Mouse (Mus musculus) thymus, postnatal 36 days (tissue): ENCODE data around the gene Gm5797.
"Not testable (repeated sequence)": the region's sequence is repeated elsewhere in the genome, so short reads cannot be mapped to it uniquely, and the experiment has no call there.

ENCODE experiments used
- DNase-seq, 2 experiments: peaks; one replicate each; pipeline ENCODE4 v3.0.0; 2022; ENCODE audit warnings: mixed read lengths in 2 of 2

The Gm5797 gene

DNA sequence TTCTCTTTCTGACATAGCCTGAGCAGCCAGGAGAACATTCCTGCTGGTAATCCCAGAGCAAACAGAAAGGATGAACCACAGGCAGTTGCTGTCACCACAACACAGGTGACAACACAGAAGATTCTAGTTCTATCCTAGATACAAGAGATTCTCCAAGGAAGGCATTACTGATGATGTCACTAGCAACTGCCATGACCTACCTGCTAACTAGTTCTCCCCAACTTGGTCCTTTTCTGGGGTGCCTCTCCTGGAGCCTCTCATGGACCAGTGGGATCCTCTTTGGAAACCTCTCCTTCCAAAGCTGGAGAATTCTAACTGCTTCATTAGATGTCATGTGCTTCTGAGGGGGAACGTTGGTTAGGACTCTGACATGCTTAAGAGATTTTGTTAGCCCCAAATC, at the start of gene Gm5797:
TSS of gene Gm5797 (minus strand) at position 101 of the 400 bp plus-strand sequence.
- DNase-seq = not testable (repeated sequence)

DNA sequence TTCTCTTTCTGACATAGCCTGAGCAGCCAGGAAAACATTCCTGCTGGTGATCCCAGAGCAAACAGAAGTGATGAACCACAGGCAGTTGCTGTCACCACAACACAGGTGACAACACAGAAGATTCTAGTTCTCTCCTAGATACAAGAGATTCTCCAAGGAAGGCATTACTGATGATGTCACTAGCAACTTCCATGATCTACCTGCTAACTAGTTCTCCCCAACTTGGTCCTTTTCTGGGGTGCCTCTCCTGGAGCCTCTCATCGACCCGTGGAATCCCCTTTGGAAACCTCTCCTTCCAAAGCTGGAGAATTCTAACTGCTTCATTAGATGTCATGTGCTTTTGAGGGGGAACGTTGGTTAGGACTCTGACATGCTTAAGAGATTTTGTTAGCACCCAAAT, 32.8 kb upstream of the Gm5797 start, which contains the start of gene Gm8374:
TSS of gene Gm8374 (minus strand) at position 101 of the 400 bp plus-strand sequence.
- not testable (repeated sequence) for DNase-seq

DNA sequence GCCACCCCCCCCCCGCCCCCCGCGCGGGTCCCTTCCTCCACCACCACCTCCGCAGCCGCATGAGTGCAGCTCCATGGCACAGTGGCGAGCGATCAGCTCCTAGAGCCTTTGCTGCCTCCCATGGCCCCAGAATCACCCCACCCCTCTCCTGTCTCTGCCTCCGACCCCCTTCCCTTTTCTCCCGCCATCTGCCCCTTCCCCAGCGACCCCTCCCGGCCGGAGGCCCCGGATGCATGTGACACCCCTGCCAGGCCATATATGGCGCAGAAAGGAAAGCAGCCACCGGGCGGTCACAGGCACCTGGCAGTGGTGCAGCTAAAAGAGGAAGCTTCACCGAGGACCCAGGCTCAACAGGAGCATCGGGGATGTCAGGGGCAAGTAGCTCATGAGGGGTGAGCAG, 17.1 kb downstream of the Gm5797 start:
- DNase-seq = peak; percentile 49 to 57

DNA sequence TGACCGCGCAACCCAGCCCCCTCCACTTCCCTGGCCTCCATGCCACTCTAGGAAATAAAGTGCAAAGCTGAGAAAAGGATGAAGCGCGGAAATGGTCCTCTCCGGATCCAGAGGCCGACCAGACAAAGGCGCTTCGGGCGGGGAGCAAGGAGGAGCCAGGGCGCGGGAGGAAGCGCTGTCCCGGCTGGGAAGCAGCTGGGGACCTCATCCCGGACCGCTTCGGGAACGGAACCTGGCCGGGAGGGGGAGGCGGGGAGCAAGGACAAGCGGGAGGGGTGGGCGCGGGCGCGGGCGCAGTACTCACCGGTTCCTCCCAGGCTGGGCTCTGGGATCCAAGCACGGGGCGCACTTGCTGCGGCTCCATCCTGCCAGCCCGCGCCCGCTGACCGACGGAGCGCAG, 17.5 kb downstream of the Gm5797 start, which contains the start of gene Gm3739:
TSS of gene Gm3739 (minus strand) at position 389 of the 400 bp plus-strand sequence.
- DNase-seq = peak in 1 of 2 experiments; percentile 1
